Mouse (Mus musculus) heart, embryonic 16.5 days (tissue): ENCODE data around the gene Adra2b. TPM values are rescaled to one million over a fixed set of nuclear protein-coding genes. Genes with fewer than 3 reads are reported as not detected.

Experiments used
- polyA plus RNA-seq: library from polyadenylated mRNA; unstranded; fragments of >200 nt; fragmentation: Nextera tagmentation; extraction: Ambion mirVana; gene quantifications from 2 replicates; pipeline ENCODE4 v1.2.1, GENCODE M21; 2015

The Adra2b gene
- polyA plus RNA-seq, 1 experiment from 2014 or later: 1.3 TPM

Other genes with a start within 250 kb of the Adra2b start
- gene Ncaph, start 229.3 kb upstream of the Adra2b start, polyA plus RNA-seq: 54.5 and 58.2 TPM in 2 replicates
- gene Itpripl1, start 219.8 kb upstream of the Adra2b start, polyA plus RNA-seq: 13.5 and 14.3 TPM in 2 replicates
- 0.93 and 1.2 TPM in 2 replicates for gene 1810024B03Rik, start 154.9 kb upstream of the Adra2b start, polyA plus RNA-seq
- 40.4 and 41.7 TPM in 2 replicates for gene Snrnp200, start 154.8 kb upstream of the Adra2b start, polyA plus RNA-seq
- 59.6 and 68.9 TPM in 2 replicates for gene Ciao1, start 115.4 kb upstream of the Adra2b start, polyA plus RNA-seq
- 20.3 and 23.4 TPM in 2 replicates for gene Tmem127, start 115.3 kb upstream of the Adra2b start, polyA plus RNA-seq
- 113 and 115 TPM in 2 replicates for gene Stard7, start 93.0 kb upstream of the Adra2b start, polyA plus RNA-seq
- 10.4 and 18.1 TPM in 2 replicates for gene Dusp2, start 27.0 kb upstream of the Adra2b start, polyA plus RNA-seq
- not detected in 2 replicates for gene Astl, start 24.6 kb upstream of the Adra2b start, polyA plus RNA-seq
- 0.35 and 0.44 TPM in 2 replicates for gene Gpat2, start 62.0 kb downstream of the Adra2b start, polyA plus RNA-seq
- gene Fahd2a, start 81.4 kb downstream of the Adra2b start, polyA plus RNA-seq: 27.8 and 31.8 TPM in 2 replicates
- gene Kcnip3, start 158.9 kb downstream of the Adra2b start, polyA plus RNA-seq: 1.3 and 2.0 TPM in 2 replicates
- gene Prom2, start 178.3 kb downstream of the Adra2b start, polyA plus RNA-seq: 0.21 and 0.34 TPM in 2 replicates
- gene Zfp661, start 223.9 kb downstream of the Adra2b start, polyA plus RNA-seq: 2.1 and 2.5 TPM in 2 replicates
- 133 and 143 TPM in 2 replicates for gene Mrps5, start 224.0 kb downstream of the Adra2b start, polyA plus RNA-seq